Mouse (Mus musculus): ENCODE results near the gene Clmn. TPM values are rescaled to one million over a fixed set of nuclear protein-coding genes. Genes with fewer than 3 reads are reported as not detected.

Clmn gene
- polyA plus RNA-seq, 1 experiment from 2014 or later = 8.8 TPM

- no peaks in the 10 kb centered on the region for H3K4me1 ChIP-seq (replicated peaks; ENCODE audit: control insufficient read depth, insufficient read depth, low read length)
- no peak overlapping the region for H3K27ac ChIP-seq (ENCODE audit: low read depth, low read length)
- no peak overlapping the region for H3K4me2 ChIP-seq (replicated peaks; ENCODE audit: low read depth)
- no peaks in the 10 kb centered on the region for H3K36me3 ChIP-seq (ENCODE audit: control insufficient read depth, insufficient read depth)
- H3K27me3 ChIP-seq (replicated peaks; ENCODE audit: control insufficient read depth, insufficient read depth, low read length) = no peaks in the 10 kb centered on the region
- no peak for TF ChIP-seq CTCF (IDR thresholded peaks at IDR 0.05; ENCODE audit: low read depth)
- no peak overlapping the region for H3K4me3 ChIP-seq (ENCODE audit: low read depth, low read length)
- H3K9me3 ChIP-seq (ENCODE audit: control insufficient read depth) = no peaks in the 10 kb centered on the region
- WGBS = 48% methylated on average over 6 of the region's 6 CpGs
- H3K9ac ChIP-seq (ENCODE audit: low read depth, low read length) = no peak overlapping the region
- ATAC-seq = no peak
These were observed 7.1 kb upstream of the Clmn start for GRCm38 (mm10) chr12:104871987-104872386.

- Histone ChIP-seq H3K4me2 (replicated peaks; ENCODE audit: low read depth) (no peak overlapping the region), H3K9me3 (ENCODE audit: control insufficient read depth) (no peaks in the 10 kb centered on the region), H3K9ac (ENCODE audit: low read depth, low read length) (no peak overlapping the region), H3K36me3 (ENCODE audit: control insufficient read depth, insufficient read depth) (no peaks in the 10 kb centered on the region), H3K27me3 (replicated peaks; ENCODE audit: control insufficient read depth, insufficient read depth, low read length) (no peaks in the 10 kb centered on the region), H3K4me3 (ENCODE audit: low read depth, low read length) (no peak overlapping the region), H3K27ac (ENCODE audit: low read depth, low read length) (no peak overlapping the region), H3K4me1 (replicated peaks; ENCODE audit: control insufficient read depth, insufficient read depth, low read length) (no peaks in the 10 kb centered on the region)
- no peak for TF ChIP-seq CTCF (IDR thresholded peaks at IDR 0.05; ENCODE audit: low read depth)
- ATAC-seq = no peak
- 81% methylated on average over 3 of the region's 3 CpGs for WGBS
These were observed 4.9 kb upstream of the Clmn start for GRCm38 (mm10) chr12:104869737-104870136.

GRCm38 (mm10) chr12:104868430-104868829, 3.6 kb upstream of the Clmn start:
- WGBS = 77% methylated on average over 3 of the region's 3 CpGs
- no peaks in the 10 kb centered on the region for H3K27me3 ChIP-seq (replicated peaks; ENCODE audit: control insufficient read depth, insufficient read depth, low read length)

GRCm38 (mm10) chr12:104867851-104868250, 3.0 kb upstream of the Clmn start:
- Histone ChIP-seq H3K4me3 (ENCODE audit: low read depth, low read length) (no peak overlapping the region), H3K9ac (ENCODE audit: low read depth, low read length) (no peak overlapping the region), H3K9me3 (ENCODE audit: control insufficient read depth) (no peaks in the 10 kb centered on the region), H3K4me2 (replicated peaks; ENCODE audit: low read depth) (no peak overlapping the region), H3K27ac (ENCODE audit: low read depth, low read length) (no peak overlapping the region), H3K27me3 (replicated peaks; ENCODE audit: control insufficient read depth, insufficient read depth, low read length) (no peaks in the 10 kb centered on the region), H3K4me1 (replicated peaks; ENCODE audit: control insufficient read depth, insufficient read depth, low read length) (no peaks in the 10 kb centered on the region), H3K36me3 (ENCODE audit: control insufficient read depth, insufficient read depth) (no peaks in the 10 kb centered on the region)
- WGBS = 61% methylated on average over 6 of the region's 6 CpGs
- TF ChIP-seq CTCF (IDR thresholded peaks at IDR 0.05; ENCODE audit: low read depth) = no peak
- no peak for ATAC-seq

More at GRCm38 (mm10) chr12:104868430-104868829, 3.6 kb upstream of the Clmn start:
- Histone ChIP-seq H3K27ac (ENCODE audit: low read depth, low read length) (no peak overlapping the region), H3K4me2 (replicated peaks; ENCODE audit: low read depth) (no peak overlapping the region), H3K9ac (ENCODE audit: low read depth, low read length) (no peak overlapping the region), H3K9me3 (ENCODE audit: control insufficient read depth) (no peaks in the 10 kb centered on the region), H3K4me3 (ENCODE audit: low read depth, low read length) (no peak overlapping the region), H3K36me3 (ENCODE audit: control insufficient read depth, insufficient read depth) (no peaks in the 10 kb centered on the region), H3K4me1 (replicated peaks; ENCODE audit: control insufficient read depth, insufficient read depth, low read length) (no peaks in the 10 kb centered on the region)
- no peak for ATAC-seq
- TF ChIP-seq CTCF (IDR thresholded peaks at IDR 0.05; ENCODE audit: low read depth) = no peak

- 0 out of 2 replicates have a peak, but pooled peaks have one; percentile 14 for ATAC-seq
- Histone ChIP-seq H3K9ac (ENCODE audit: low read depth, low read length) (peak overlapping the region; percentile 86), H3K4me2 (replicated peaks; ENCODE audit: low read depth) (peak overlapping the region; percentile 95), H3K4me1 (replicated peaks; ENCODE audit: control insufficient read depth, insufficient read depth, low read length) (0 out of 2 replicates have a peak, but pooled peaks cover 3% of the 10 kb centered on the region), H3K4me3 (ENCODE audit: low read depth, low read length) (peak overlapping the region; percentile 86), H3K36me3 (ENCODE audit: control insufficient read depth, insufficient read depth) (no peaks in the 10 kb centered on the region), H3K27ac (ENCODE audit: low read depth, low read length) (no peak overlapping the region), H3K27me3 (replicated peaks; ENCODE audit: control insufficient read depth, insufficient read depth, low read length) (no peaks in the 10 kb centered on the region), H3K9me3 (ENCODE audit: control insufficient read depth) (no peaks in the 10 kb centered on the region)
- TF ChIP-seq CTCF (IDR thresholded peaks at IDR 0.05; ENCODE audit: low read depth) = 0 out of 2 replicates have a peak, but pooled peaks have one; percentile 7
- WGBS = under 1% methylated on average over 10 of the region's 10 CpGs
These were observed 275 bp upstream of the Clmn start for GRCm38 (mm10) chr12:104865166-104865535.

GRCm38 (mm10) chr12:104863653-104864052, 1.2 kb downstream of the Clmn start:
- Histone ChIP-seq H3K27me3 (replicated peaks; ENCODE audit: control insufficient read depth, insufficient read depth, low read length) (no peaks in the 10 kb centered on the region), H3K9ac (ENCODE audit: low read depth, low read length) (no peak overlapping the region; the same call in 1 of the 2 replicates), H3K4me2 (replicated peaks; ENCODE audit: low read depth) (peak overlapping the region; percentile 95), H3K9me3 (ENCODE audit: control insufficient read depth) (no peaks in the 10 kb centered on the region), H3K4me1 (replicated peaks; ENCODE audit: control insufficient read depth, insufficient read depth, low read length) (0 out of 2 replicates have a peak, but pooled peaks cover 3% of the 10 kb centered on the region), H3K27ac (ENCODE audit: low read depth, low read length) (peak overlapping the region; percentile 81), H3K36me3 (ENCODE audit: control insufficient read depth, insufficient read depth) (no peaks in the 10 kb centered on the region), H3K4me3 (ENCODE audit: low read depth, low read length) (peak overlapping the region; percentile 86)
- peak; percentile 82 for ATAC-seq
- 42% methylated on average over 7 of the region's 7 CpGs for WGBS
- no peak for TF ChIP-seq CTCF (IDR thresholded peaks at IDR 0.05; ENCODE audit: low read depth)

Data from intestine, postnatal 0 days (tissue).